Mouse (Mus musculus) cerebellum, postnatal 36 days (tissue): ENCODE measurements around the gene Vsx1.

Experiments used
- DNase-seq, 2 experiments: peaks; one replicate each; pipeline ENCODE4 v3.0.0; 2021 to 2022; ENCODE audit warnings: mixed read lengths in 2 of 2

The Vsx1 gene

DNA sequence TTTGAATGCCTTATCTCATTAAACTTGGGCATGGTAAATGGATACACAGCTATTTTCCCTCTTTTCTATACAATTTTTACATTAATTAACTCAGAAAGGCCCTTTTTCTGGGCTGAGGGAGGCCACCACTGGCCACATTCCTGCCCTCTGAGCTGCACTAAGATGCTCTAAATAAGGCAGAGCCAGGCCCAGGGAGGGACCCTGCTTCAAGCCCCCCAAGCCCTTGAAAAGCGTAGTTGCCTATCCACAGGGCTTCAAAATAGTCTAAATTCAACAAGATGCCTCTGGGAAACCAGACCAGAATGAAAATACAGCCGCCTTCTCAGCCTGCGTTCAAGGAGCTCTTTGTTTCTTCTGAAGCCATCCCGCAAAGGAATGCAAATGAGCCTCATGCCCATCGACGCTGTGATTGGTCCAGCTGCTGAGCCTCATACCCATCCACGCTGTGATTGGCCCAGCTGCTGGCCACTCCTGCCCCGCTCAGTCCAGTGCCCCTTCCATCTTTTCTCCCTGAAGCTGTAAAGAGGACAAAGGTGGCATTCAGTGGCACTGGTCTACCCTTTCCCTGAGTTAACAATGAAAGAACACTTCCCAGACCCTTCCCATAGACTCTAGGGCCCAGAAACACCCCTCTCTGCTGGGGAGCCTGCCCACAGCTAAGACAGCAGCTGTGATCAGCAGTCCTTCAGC lies 45.3 kb downstream of the Vsx1 start:
- DNase-seq: peak in 1 of 2 experiments; percentile 19

DNA sequence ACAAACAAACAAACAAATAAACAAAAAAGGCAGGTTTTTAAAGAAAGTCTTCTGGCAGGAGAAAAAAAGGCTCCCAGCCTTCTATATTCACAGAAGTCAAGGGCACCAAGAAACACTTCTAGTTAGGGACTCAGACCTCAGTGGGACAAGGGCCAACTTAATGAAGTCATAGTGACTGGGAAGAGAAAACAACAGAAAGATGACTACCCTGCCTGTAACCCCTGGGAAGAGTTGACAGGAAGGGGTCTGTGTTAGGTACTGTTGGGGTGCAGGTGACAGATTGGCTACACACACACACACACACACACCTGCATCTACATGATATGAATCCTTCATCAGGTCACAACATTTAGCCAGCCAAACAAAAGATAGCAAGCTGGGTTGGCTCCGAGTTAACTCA lies 46.0 kb downstream of the Vsx1 start:
- no peak for DNase-seq

DNA sequence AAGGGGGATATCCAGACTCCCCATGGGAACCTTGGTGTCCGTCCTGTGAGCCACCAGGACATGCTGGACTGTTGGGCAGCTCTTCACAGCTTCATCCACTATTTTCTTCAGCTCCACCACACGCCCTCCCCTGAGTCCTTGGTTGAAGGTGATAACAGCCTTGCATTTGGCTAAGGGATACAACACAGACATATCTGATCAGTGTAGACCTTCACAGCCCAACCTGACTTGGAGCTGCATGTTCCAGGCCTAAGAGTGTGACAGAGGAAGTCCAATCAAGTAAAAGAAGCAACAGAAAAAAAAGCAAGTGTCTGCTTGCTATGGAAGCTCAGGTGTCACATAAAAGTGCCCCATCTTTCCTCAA lies 50.8 kb downstream of the Vsx1 start:
- no peak for DNase-seq

DNA sequence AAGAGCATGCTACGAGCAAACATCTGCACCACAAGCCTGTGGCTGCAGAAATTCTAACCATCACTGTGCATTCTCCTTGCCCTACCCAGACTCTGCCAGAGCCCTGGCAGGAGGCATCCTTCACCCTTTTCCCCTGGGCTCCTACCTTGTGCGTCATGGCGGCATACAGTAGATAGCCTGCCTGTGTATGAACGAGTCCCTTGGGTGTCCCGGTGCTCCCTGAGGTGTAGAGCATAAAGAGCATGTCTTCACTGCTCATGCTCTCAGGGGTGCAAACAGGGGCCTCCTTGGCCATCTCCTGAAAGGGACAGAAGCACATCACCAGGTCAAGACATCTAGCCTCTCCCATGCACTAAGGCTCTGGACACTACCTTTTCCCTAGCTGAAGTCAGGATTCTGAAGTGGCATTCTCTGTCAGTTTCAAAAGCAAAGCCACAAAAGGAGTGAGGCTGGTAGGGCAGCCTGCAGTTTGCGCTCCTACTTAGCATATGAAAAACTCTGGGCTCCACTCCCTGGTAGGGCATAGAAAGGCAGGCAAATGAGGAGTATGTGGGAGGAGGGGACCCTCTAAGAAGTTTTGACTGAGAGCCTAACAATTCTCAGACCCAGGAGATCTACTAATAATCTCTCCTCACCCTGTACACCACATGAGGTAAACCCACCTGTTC lies 51.3 kb downstream of the Vsx1 start:
- no peak for DNase-seq

DNA sequence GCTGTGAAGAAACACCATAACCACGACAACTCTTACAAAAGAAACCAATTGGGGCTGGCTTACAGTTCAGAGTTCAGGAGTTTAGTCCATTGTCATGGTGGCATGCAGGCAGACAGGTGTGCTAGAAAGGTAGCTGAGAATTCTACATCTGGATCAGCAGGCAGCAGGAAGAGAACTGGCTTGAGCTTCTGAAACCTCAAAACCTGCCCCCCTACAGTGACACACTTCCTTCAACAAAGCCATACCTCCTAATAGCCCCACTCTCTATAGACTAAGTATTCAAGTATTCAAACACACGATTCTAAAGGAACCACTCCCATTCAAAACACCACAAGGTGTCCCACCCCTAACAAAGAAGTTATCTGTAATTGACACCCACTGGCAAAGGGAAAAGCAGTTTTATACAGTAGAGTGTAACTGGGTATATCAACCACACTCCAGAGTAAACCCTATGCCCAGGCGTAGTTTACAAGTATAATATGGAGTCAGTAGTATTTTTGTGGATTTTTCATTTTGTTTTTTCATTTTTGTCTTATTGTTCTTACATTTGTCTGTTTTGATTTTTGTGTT lies 53.2 kb downstream of the Vsx1 start:
- no peak for DNase-seq
